Mouse (Mus musculus): ENCODE measurements around the gene Zfp655. TPM values are rescaled to one million over a fixed set of nuclear protein-coding genes. Genes with fewer than 3 reads are reported as not detected.
"Not testable (repeated sequence)": the region's sequence is repeated elsewhere in the genome, so short reads cannot be mapped to it uniquely, and the experiment has no call there.

Zfp655 gene
- polyA plus RNA-seq, 1 experiment from 2014 or later: 32.7 TPM

GRCm38 (mm10) chr5:145230641-145231040 lies 874 bp upstream of the Zfp655 start:
- Histone ChIP-seq H3K4me1 (replicated peaks) (peaks cover 23% of the 10 kb centered on the region), H3K27me3 (ENCODE audit: insufficient read depth, poor library complexity, severe bottlenecking) (no peaks in the 10 kb centered on the region), H3K4me3 (peak overlapping the region; percentile 100), H3K9me3 (no peaks in the 10 kb centered on the region), H3K27ac (peak overlapping the region; percentile 93), H3K36me3 (peaks cover 24% of the 10 kb centered on the region)
- WGBS: 87% methylated on average over 4 of the region's 4 CpGs
- no peak for DNase-seq (ENCODE audit: low spot score)

- Histone ChIP-seq H3K9me3 (no peaks in the 10 kb centered on the region), H3K4me1 (replicated peaks) (peaks cover 23% of the 10 kb centered on the region), H3K27ac (peak overlapping the region; percentile 93), H3K4me3 (peak overlapping the region; percentile 100), H3K27me3 (ENCODE audit: insufficient read depth, poor library complexity, severe bottlenecking) (no peaks in the 10 kb centered on the region), H3K36me3 (peaks cover 38% of the 10 kb centered on the region)
- under 1% methylated on average over 49 of the region's 49 CpGs for WGBS
- DNase-seq (ENCODE audit: low spot score): no peak
These were observed 437 bp downstream of the Zfp655 start for GRCm38 (mm10) chr5:145231893-145232411.

- no peak overlapping the region for H3K4me3 ChIP-seq
- H3K9me3 ChIP-seq: no peaks in the 10 kb centered on the region
- H3K27me3 ChIP-seq (ENCODE audit: insufficient read depth, poor library complexity, severe bottlenecking): no peaks in the 10 kb centered on the region
- no peak overlapping the region for H3K27ac ChIP-seq
- H3K36me3 ChIP-seq: peaks cover 64% of the 10 kb centered on the region
- DNase-seq (ENCODE audit: low spot score): peak; percentile 14
- peaks cover 23% of the 10 kb centered on the region for H3K4me1 ChIP-seq (replicated peaks)
These were observed 3.1 kb downstream of the Zfp655 start for GRCm38 (mm10) chr5:145234636-145235035.

- no peaks in the 10 kb centered on the region for H3K4me1 ChIP-seq (replicated peaks)
- 92% methylated on average over 3 of the region's 3 CpGs for WGBS
- no peaks in the 10 kb centered on the region for H3K9me3 ChIP-seq
- H3K4me3 ChIP-seq: no peak overlapping the region
- no peaks in the 10 kb centered on the region for H3K27me3 ChIP-seq (ENCODE audit: insufficient read depth, poor library complexity, severe bottlenecking)
- peaks cover 83% of the 10 kb centered on the region for H3K36me3 ChIP-seq
- H3K27ac ChIP-seq: no peak overlapping the region
- no peak for DNase-seq (ENCODE audit: low spot score)
These were observed 18.0 kb downstream of the Zfp655 start for GRCm38 (mm10) chr5:145249520-145249919.

- H3K36me3 ChIP-seq; H3K27ac ChIP-seq; DNase-seq (ENCODE audit: low spot score); H3K27me3 ChIP-seq (ENCODE audit: insufficient read depth, poor library complexity, severe bottlenecking); H3K4me1 ChIP-seq (replicated peaks); H3K4me3 ChIP-seq; H3K9me3 ChIP-seq: not testable (repeated sequence)
- WGBS: 90% methylated on average over 2 of the region's 2 CpGs
These were observed 42.1 kb downstream of the Zfp655 start for GRCm38 (mm10) chr5:145273568-145273967.

- no peak overlapping the region for H3K27ac ChIP-seq
- no peaks in the 10 kb centered on the region for H3K9me3 ChIP-seq
- H3K4me3 ChIP-seq: peak overlapping the region; percentile 90
- 87% methylated on average over 2 of the region's 2 CpGs for WGBS
- H3K27me3 ChIP-seq (ENCODE audit: insufficient read depth, poor library complexity, severe bottlenecking): no peaks in the 10 kb centered on the region
- H3K36me3 ChIP-seq: peaks cover 26% of the 10 kb centered on the region
- peaks cover 12% of the 10 kb centered on the region for H3K4me1 ChIP-seq (replicated peaks)
- no peak for DNase-seq (ENCODE audit: low spot score)
These were observed 48.4 kb downstream of the Zfp655 start for GRCm38 (mm10) chr5:145279948-145280347.

GRCm38 (mm10) chr5:145280371-145281143 lies 49.0 kb downstream of the Zfp655 start, which contains the start of gene Zscan25:
Gene Zscan25 (plus strand): TSS chr5:145280500.
- Histone ChIP-seq H3K27me3 (ENCODE audit: insufficient read depth, poor library complexity, severe bottlenecking) (no peaks in the 10 kb centered on the region), H3K27ac (peak within 1 kb of the TSS; percentile 94), H3K36me3 (peaks cover 32% of the 10 kb centered on the region), H3K4me1 (replicated peaks) (peaks cover 12% of the 10 kb centered on the region), H3K4me3 (peak within 1 kb of the TSS; percentile 90), H3K9me3 (no peaks in the 10 kb centered on the region)
- WGBS: under 1% methylated on average over 50 of the region's 50 CpGs
- peak; percentile 93 for DNase-seq (ENCODE audit: low spot score)

- Histone ChIP-seq H3K4me1 (replicated peaks) (no peaks in the 10 kb centered on the region), H3K27me3 (ENCODE audit: insufficient read depth, poor library complexity, severe bottlenecking) (no peaks in the 10 kb centered on the region), H3K9me3 (0 out of 2 replicates have a peak, but pooled peaks cover 3% of the 10 kb centered on the region), H3K4me3 (no peak overlapping the region), H3K27ac (no peak overlapping the region), H3K36me3 (peaks cover 100% of the 10 kb centered on the region)
- WGBS: 93% methylated on average over 5 of the region's 5 CpGs
- DNase-seq (ENCODE audit: low spot score): no peak
These were observed 56.9 kb downstream of the Zfp655 start for GRCm38 (mm10) chr5:145288382-145288781.

- 97% methylated on average over 16 of the region's 16 CpGs for WGBS
- H3K27ac ChIP-seq: no peak overlapping the region
- DNase-seq (ENCODE audit: low spot score): no peak
- 0 out of 2 replicates have a peak, but pooled peaks cover 3% of the 10 kb centered on the region for H3K9me3 ChIP-seq
- no peak overlapping the region for H3K4me3 ChIP-seq
- no peaks in the 10 kb centered on the region for H3K4me1 ChIP-seq (replicated peaks)
- H3K27me3 ChIP-seq (ENCODE audit: insufficient read depth, poor library complexity, severe bottlenecking): no peaks in the 10 kb centered on the region
- peaks cover 93% of the 10 kb centered on the region for H3K36me3 ChIP-seq
These were observed 59.2 kb downstream of the Zfp655 start for GRCm38 (mm10) chr5:145290697-145291096.

- Histone ChIP-seq H3K9me3 (0 out of 2 replicates have a peak, but pooled peaks cover 3% of the 10 kb centered on the region), H3K36me3 (peaks cover 76% of the 10 kb centered on the region), H3K4me3 (no peak overlapping the region), H3K27me3 (ENCODE audit: insufficient read depth, poor library complexity, severe bottlenecking) (no peaks in the 10 kb centered on the region), H3K27ac (no peak overlapping the region), H3K4me1 (replicated peaks) (no peaks in the 10 kb centered on the region)
- no peak for DNase-seq (ENCODE audit: low spot score)
- WGBS: 95% methylated on average over 6 of the region's 6 CpGs
These were observed 60.9 kb downstream of the Zfp655 start for GRCm38 (mm10) chr5:145292398-145292797.

Other genes with a start within 250 kb of the Zfp655 start
- 0.13 TPM in 1 of 2 replicates, not detected in the other for gene Gm4871, start 199.0 kb upstream of the Zfp655 start, polyA plus RNA-seq (2016; fragmentation: Nextera tagmentation; extraction: Ambion mirVana)
- gene 1700018F24Rik, start 188.7 kb upstream of the Zfp655 start, polyA plus RNA-seq (2016; fragmentation: Nextera tagmentation; extraction: Ambion mirVana): not detected in 2 replicates
- 145 and 159 TPM in 2 replicates for gene Arpc1a, start 147.9 kb upstream of the Zfp655 start, polyA plus RNA-seq (2016; fragmentation: Nextera tagmentation; extraction: Ambion mirVana)
- gene Kpna7, start 147.7 kb upstream of the Zfp655 start, polyA plus RNA-seq (2016; fragmentation: Nextera tagmentation; extraction: Ambion mirVana): not detected in 2 replicates
- 107 and 126 TPM in 2 replicates for gene Arpc1b, start 117.5 kb upstream of the Zfp655 start, polyA plus RNA-seq (2016; fragmentation: Nextera tagmentation; extraction: Ambion mirVana)
- gene Pdap1, start 91.5 kb upstream of the Zfp655 start, polyA plus RNA-seq (2016; fragmentation: Nextera tagmentation; extraction: Ambion mirVana): 130 and 135 TPM in 2 replicates
- gene Bud31, start 91.4 kb upstream of the Zfp655 start, polyA plus RNA-seq (2016; fragmentation: Nextera tagmentation; extraction: Ambion mirVana): 244 and 266 TPM in 2 replicates
- 19.6 and 21.9 TPM in 2 replicates for gene Ptcd1, start 64.6 kb upstream of the Zfp655 start, polyA plus RNA-seq (2016; fragmentation: Nextera tagmentation; extraction: Ambion mirVana)
- 70.5 and 92.9 TPM in 2 replicates for gene Cpsf4, start 64.5 kb upstream of the Zfp655 start, polyA plus RNA-seq (2016; fragmentation: Nextera tagmentation; extraction: Ambion mirVana)
- gene Atp5j2, start 39.7 kb upstream of the Zfp655 start, polyA plus RNA-seq (2016; fragmentation: Nextera tagmentation; extraction: Ambion mirVana): 542 and 582 TPM in 2 replicates
- 7.8 and 9.2 TPM in 2 replicates for gene Zkscan14, start 29.8 kb upstream of the Zfp655 start, polyA plus RNA-seq (2016; fragmentation: Nextera tagmentation; extraction: Ambion mirVana)
- 15.2 and 17.2 TPM in 2 replicates for gene Zkscan5, start 27.2 kb upstream of the Zfp655 start, polyA plus RNA-seq (2016; fragmentation: Nextera tagmentation; extraction: Ambion mirVana)
- gene Zscan25, start 48.8 kb downstream of the Zfp655 start, polyA plus RNA-seq (2016; fragmentation: Nextera tagmentation; extraction: Ambion mirVana): 0.25 and 0.95 TPM in 2 replicates
- not detected in 2 replicates for gene Cyp3a57, start 113.6 kb downstream of the Zfp655 start, polyA plus RNA-seq (2016; fragmentation: Nextera tagmentation; extraction: Ambion mirVana)
- not detected in 2 replicates for gene Cyp3a16, start 238.0 kb downstream of the Zfp655 start, polyA plus RNA-seq (2016; fragmentation: Nextera tagmentation; extraction: Ambion mirVana)